Mouse (Mus musculus): ENCODE measurements around the gene Tinf2.

- TF ChIP-seq CTCF (IDR thresholded peaks at IDR 0.05; ENCODE audit: low read depth, low read length) (no peak), POLR2A (IDR thresholded peaks at IDR 0.05; ENCODE audit: insufficient read depth, low read length) (peak; percentile 13)
Observed at GRCm38 (mm10) chr14:55643060-55643907, 38.3 kb downstream of the Tinf2 start, which contains the start of gene Tm9sf1.
